Mouse (Mus musculus) skeletal muscle tissue, adult 2 months (tissue): ENCODE data around the gene Crybg2.

Experiments
- DNase-seq: peaks from one replicate; pipeline ENCODE4 v3.0.0-alpha.2; 2012; ENCODE audit warnings: low read depth, low spot score

The Crybg2 gene

DNA sequence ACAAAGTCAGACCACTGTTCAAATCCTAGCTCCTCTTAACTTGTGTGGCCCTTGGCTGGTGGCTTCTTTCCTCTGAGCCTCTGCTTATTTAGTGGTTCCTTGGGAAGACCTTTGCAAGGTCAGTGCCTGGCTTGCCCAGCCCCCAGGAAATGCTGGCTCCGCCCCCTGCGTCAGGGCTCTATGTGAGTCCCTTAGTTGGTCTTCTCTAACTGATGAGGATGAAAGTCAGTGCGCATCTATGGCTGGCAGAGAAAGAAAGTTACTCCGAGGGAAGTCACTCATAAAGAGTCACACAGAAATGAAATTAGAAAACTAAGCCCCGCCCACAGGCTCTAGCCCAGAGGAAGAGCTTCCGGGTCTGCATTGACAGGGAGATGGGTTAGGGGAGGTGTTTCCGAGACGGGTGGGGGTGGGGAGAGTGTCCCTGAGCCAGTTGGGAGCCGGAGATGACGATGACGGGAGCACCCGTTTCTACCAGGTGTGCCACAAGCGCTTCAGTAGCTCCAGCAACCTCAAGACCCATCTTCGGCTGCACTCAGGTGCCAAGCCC lies 2.4 kb upstream of the Crybg2 start:
- no peak for DNase-seq

- no peak for DNase-seq
Measured at GRCm38 (mm10) chr4:134058908-134059307, 1.7 kb upstream of the Crybg2 start.

- no peak for DNase-seq
Measured at GRCm38 (mm10) chr4:134061166-134061830, 683 bp downstream of the Crybg2 start.

DNA sequence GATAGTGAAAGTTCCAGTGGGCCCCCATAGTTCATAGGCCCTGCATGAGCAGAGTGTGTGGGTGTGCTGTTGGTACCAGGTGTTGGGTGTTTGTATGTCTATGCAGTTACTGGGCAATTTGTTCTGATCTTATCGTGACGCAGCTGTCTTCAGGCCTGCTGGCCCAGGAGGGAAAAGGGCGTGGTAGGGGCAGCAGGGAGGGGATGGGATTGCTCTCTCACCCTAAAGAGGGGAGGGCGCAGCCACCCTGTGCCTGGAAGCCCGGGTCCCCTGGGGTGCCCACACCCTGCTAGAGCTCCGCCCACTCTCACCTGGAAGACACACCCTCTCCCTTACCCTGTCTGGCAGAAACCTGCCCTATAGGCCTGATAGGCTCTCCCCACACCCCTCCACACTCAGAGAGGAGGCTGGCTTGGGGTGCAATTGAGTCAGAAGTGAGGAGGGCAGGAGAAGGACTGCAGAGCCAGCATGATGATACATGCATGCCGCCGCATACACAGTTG lies 1.4 kb downstream of the Crybg2 start:
- no peak for DNase-seq

DNA sequence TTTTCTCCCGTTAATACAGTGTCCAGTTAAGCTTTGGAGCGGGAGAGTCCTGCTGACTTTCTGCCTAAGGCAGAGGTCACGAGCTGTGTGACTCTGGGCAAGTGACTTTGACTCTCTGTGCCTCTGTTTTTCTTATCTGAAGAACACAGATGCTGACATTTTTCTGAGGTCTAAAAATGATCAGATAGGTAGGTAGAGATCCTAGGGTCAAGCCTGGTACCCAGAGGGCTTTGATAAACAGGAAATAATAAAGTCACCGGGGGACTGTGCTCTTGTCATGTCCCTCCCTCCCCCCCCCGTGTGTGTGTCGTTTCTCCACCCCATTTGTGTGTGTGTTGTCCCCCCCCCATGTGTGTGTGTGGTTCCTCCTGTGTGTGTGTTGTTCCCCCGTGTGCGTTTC lies 1.9 kb downstream of the Crybg2 start:
- no peak for DNase-seq

- DNase-seq, result no peak
Measured at GRCm38 (mm10) chr4:134065431-134066004, 4.9 kb downstream of the Crybg2 start.

- DNase-seq, result no peak
Measured at GRCm38 (mm10) chr4:134067383-134067782, 6.8 kb downstream of the Crybg2 start.

- no peak for DNase-seq
Measured at GRCm38 (mm10) chr4:134067833-134068544, 7.4 kb downstream of the Crybg2 start.

GRCm38 (mm10) chr4:134068793-134069580 lies 8.4 kb downstream of the Crybg2 start:
- DNase-seq, result no peak

GRCm38 (mm10) chr4:134078694-134079093 lies 18.1 kb downstream of the Crybg2 start:
- peak; percentile 39 for DNase-seq

- no peak for DNase-seq
Measured at GRCm38 (mm10) chr4:134080674-134081073, 20.1 kb downstream of the Crybg2 start.

GRCm38 (mm10) chr4:134081730-134082386 lies 21.2 kb downstream of the Crybg2 start:
- DNase-seq, result peak; percentile 42

- DNase-seq, result no peak
Measured at GRCm38 (mm10) chr4:134082460-134082859, 21.8 kb downstream of the Crybg2 start.

DNA sequence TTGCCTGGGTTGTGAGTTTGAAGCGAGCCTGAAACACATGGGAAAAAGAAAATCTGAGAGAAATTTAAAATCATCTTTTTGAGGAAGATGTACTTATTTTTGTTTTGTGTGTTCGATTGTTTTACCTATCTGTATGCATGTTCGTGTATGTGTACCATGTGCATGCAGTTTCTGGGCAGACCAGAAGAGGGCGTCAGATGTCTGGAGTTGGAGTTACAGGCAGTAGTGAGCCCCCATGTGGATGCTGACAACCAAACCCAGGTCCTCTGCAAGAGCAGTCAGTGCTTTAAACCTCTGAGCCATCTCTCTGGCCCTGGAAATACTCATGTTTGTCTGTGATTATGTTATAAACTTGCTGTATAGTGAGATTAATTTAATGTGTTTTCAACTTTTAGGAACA lies 24.4 kb downstream of the Crybg2 start:
- no peak for DNase-seq

- peak; percentile 32 for DNase-seq
Measured at GRCm38 (mm10) chr4:134087412-134087811, 26.8 kb downstream of the Crybg2 start.

GRCm38 (mm10) chr4:134089029-134089428 lies 28.4 kb downstream of the Crybg2 start:
- no peak for DNase-seq

DNA sequence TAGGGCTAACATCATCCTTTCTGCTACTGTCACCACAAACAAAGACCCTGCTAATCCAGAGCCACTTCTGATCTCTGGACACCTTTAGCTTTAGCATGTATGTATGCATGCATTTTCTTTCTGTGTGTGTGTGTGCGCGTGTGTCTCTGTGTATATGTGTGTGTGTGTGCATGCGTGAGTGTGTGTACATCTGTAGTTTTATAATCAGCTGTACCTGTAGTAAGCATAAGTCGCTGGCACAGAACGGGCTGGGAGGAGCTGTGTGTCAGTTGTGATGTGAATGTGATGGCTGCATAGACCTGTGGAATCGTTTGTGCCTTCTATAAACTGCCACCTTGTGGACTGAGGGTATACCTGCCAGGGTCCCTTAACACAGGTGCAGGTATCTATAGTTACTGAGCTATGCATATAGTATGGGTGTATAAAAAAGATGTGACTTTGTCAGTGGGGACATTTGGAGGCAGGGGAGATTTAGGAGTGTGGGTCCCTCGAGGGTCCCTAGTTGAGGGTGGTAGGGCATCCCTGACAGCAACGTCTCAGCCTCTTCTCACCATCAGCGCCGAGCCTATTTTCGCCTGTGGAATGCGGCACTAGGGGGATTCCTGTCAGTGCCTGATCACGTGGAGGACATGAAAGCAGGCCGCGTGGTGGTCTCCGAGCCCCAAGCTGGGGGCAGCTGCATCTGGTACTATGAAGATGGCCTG lies 30.1 kb downstream of the Crybg2 start:
- DNase-seq, result no peak

DNA sequence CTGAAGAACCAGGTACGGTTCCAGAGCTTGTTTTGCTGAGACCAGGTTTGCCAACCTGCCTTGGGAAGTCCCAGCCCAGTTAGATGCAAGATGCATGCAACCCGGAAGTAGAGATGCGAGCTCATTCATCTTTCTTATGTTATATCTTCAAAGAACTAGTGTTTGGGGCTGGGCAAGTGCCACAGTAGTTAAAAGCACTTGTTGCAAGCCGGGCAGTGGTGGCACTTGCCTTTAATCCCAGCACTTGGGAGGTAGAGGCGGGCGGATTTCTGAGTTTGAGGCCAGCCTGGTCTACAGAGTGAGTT lies 30.6 kb downstream of the Crybg2 start:
- DNase-seq, result no peak

DNA sequence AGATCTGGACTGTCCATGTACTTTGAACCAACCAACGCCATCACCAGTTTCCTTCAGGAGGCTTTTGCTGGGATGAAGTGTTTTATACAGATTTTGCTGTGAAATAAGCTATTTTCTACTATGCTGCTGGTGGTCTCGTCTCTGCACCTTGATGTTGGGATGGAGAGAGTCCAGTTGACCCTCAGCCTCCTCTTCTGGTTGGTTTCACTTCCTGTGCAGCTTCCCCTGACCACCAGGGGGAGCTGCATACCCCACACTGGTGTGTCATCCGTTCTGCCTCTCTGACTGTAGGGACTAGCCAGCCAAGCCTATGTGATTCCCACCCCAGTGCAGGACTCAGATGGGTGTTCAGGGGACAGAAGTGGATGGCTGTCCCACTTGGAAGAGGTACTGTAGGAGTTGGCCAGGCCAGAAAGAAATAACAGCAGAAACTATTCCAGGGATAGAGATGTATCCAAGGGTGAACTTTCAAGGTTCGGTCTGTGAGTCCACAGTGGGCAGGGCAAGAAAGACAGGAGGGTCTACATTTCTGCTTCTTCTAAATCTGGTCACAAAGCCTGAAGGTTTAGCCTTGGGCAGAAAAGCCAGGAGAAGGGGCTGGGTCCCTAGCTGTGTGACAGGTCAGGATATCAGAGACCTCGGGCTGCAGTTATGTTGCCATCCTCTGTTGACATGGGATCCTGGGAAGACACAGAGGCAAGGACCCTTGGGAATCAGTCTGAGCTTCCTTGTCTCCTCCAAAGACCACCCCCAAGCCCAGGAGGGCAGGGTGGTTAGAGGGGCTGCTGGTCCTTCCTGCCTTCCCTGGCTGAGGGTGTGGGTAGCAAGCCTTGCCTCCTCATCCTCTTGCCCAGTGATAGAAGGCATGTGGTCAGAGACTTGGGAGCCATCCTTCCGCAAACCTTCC lies 32.0 kb downstream of the Crybg2 start:
- DNase-seq, result peak; percentile 36
